Mouse (Mus musculus) thymus, adult 2 months (tissue): ENCODE data around the gene Nfe2l1.

ENCODE experiments used
- CTCF ChIP-seq: fragments of 200-500 bp; IDR thresholded peaks from 2 replicates; pipeline ENCODE4 v1.5.1; 2012; ENCODE audit warnings: mild to moderate bottlenecking, control low read depth, low read length, moderate library complexity, borderline replicate concordance; ENCODE audit not compliant: control insufficient read depth, poor library complexity, insufficient read depth; ENCODE audit errors: extremely low read depth
- POLR2A ChIP-seq: fragments of 200-500 bp; IDR thresholded peaks from 2 replicates; pipeline ENCODE4 v1.6.1; 2012; ENCODE audit warnings: mild to moderate bottlenecking, low read length, control low read depth, moderate library complexity; ENCODE audit not compliant: control insufficient read depth, poor library complexity, insufficient read depth; ENCODE audit errors: extremely low read depth

DNA sequence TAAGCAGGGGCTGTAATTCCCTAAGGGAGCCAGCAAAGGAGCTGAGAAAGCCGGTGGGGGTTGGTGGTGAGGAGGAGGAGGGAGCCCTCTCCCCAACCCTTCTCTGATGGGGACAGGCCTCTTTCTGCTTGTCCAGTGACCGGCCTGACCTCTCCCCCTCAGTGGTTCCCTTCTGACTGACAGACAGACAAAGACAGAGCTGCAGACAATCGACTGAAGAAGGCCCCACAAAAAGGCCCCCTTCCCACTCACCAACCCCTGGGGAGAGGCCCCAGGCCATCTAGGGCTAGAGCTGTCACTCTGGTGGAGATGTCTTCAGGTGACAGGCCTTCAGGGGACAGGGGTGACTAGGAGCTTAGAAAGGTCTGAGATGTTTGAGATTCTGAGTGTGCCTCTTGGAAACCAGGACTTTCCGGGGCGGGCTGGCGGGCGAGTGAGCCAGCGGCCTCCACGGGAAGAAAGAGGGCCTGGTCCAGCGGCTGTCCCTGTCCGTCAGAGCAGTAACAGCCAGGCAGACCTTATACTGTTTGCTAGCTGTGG is 43.9 kb upstream of the Nfe2l1 start:
- no peak for TF ChIP-seq CTCF
- no peak for TF ChIP-seq POLR2A
